Mouse (Mus musculus) megakaryocyte, embryonic 14.5 days (primary cell): ENCODE data around the gene Tbc1d8b.

Source experiments
- FLI1 ChIP-seq: IDR thresholded peaks from 2 replicates; pipeline ENCODE4 v1.6.1; 2012; ENCODE audit warnings: low read length, inconsistent platforms, mixed read lengths
- GATA1 ChIP-seq: IDR thresholded peaks from 3 replicates; pipeline ENCODE4 v1.6.1; 2012; ENCODE audit warnings: mixed read lengths, low read length, inconsistent platforms, borderline replicate concordance

DNA sequence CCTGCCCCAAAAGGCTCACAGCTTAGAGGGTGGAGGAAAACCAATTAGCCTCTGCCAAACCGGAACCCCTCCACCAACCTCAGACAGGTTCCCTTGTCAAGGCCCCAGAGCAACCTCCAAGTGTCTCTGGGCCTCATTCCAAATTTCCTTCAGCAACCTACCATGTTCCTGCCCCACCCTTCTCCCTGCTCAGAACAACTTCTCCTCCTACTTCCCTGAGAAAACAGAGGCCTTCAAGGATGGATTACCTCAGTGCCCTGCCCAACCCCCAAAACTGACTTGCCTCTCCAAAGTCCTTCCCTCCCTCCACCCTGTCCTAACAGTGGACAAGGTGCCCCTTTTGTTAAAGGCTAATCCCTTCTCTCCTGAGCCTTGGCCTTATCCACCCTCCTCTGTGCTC is 101.0 kb downstream of the Tbc1d8b start:
- TF ChIP-seq GATA1: no peak
- no peak for TF ChIP-seq FLI1
